Mouse (Mus musculus): ENCODE data around the gene Riok2.
"Not testable (repeated sequence)": the region's sequence is repeated elsewhere in the genome, so short reads cannot be mapped to it uniquely, and the experiment has no call there.

Gene Riok2

DNA sequence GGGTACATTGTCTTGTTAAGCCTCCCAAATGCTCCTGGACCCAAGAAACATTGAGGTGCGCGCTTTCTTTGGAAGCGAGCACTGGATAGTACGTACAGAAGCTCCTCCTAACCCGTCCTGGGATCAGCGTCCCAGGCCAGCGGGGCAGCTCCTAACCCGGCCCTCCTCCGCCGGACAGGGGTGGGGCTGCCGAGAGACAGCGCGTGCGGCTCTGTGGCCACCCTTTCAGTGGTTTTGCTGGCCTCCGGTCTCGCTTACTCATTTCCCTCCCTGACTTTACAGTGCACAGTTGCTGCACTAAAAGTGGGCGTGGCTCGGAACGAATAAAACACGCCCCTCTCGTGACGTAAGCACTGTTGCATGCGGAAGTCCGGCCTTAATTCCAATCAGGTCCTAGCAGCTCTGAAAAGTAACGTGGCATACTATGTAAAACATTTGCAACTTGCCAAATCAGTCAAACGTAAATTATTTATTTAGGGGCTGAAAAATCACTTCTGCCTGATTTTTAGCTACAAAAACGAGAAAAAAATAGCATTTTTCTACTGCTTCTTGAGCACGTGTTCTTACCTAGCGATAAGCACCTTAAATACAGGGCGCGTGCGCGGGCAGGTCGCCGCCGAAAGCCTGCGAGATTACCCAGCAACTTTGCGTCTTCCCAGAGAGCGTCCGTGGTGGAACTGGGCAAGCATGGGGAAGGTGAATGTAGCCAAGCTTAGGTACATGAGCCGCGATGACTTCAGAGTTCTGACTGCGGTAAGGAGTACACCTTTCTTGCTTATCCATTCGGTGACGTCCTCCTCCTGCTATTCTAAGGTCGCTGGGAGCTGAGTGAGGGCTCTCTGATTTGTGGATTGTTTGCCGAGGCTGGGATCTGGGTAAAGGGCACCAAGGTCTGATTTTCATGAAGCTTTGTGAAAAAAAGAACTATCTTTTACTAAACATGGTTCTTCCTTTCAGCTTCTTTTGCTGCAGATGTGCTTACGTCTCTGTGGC lies at the start of gene Riok2:
Riok2 (plus strand) TSS at position 392 of the 993 bp plus-strand sequence.
- TF ChIP-seq NANOG (IDR thresholded peaks at IDR 0.05; ENCODE audit: borderline replicate concordance, low read length) (no peak), CTCF (conservative IDR thresholded peaks at IDR 0.05; ENCODE audit: low read length) (no peak), POU5F1 (IDR thresholded peaks at IDR 0.05; ENCODE audit: borderline replicate concordance, low read length) (no peak)
- H3K4me1 ChIP-seq (replicated peaks; ENCODE audit: low read depth, low read length): peaks cover 19% of the 10 kb centered on the region
- H3K36me3 ChIP-seq (ENCODE audit: insufficient read depth, low read length): peaks cover 33% of the 10 kb centered on the region

DNA sequence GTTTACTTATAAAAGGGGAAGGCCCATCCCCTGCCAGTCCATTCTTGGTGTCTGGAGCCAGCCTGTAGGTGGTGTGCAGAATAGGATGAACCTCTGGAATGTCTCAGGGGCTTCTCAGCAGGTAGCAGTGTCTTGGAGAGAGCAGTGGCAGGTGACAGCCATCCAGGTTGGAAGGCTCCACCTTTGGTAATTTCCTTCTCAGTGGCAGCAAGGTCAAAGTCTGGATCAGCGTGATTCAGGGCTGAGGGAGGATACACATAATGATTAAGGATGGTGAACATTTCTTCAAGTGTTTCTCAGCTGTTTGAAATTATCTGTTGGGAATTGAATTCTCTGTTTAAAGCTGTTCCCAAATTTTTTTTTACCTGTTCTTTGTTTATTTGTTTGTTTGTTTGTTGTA lies 48.1 kb upstream of the Riok2 start:
- H3K4me1 ChIP-seq (replicated peaks; ENCODE audit: low read depth, low read length): peaks cover 17% of the 10 kb centered on the region
- not testable (repeated sequence) for H3K27me3 ChIP-seq (ENCODE audit: insufficient read depth, low read length); H3K9me3 ChIP-seq (ENCODE audit: low read length); H3K4me3 ChIP-seq (replicated peaks; ENCODE audit: low read length); H3K36me3 ChIP-seq (ENCODE audit: insufficient read depth, low read length)

More for the DNA sequence above, at the start of gene Riok2:
- Histone ChIP-seq H3K9me3 (ENCODE audit: low read length) (no peaks in the 10 kb centered on the region), H3K27me3 (ENCODE audit: insufficient read depth, low read length) (no peaks in the 10 kb centered on the region), H3K4me3 (replicated peaks; ENCODE audit: low read length) (peak within 1 kb of the TSS; percentile 89)

DNA sequence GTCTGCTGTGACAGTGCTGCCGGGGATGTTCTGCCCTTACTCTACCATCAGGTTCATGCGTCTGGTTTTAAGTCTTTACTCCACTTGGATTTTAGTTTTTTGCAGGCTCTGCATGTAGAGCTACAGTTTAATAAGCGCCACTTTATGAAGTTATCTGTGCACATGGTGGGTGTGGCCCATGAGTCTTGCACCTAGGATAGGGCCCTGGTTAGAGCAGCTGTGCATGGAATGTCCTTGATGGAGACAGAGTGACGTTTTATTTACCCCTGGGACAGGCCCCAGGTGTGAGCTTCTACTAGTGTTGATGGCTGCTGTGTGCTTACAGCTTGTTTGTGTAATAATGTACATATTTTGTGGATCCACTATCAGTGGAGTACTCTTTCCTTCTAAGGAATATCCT lies 47.5 kb upstream of the Riok2 start:
- no peaks in the 10 kb centered on the region for H3K36me3 ChIP-seq (ENCODE audit: insufficient read depth, low read length)
- no peak for TF ChIP-seq NANOG (IDR thresholded peaks at IDR 0.05; ENCODE audit: borderline replicate concordance, low read length)
- H3K4me1 ChIP-seq (replicated peaks; ENCODE audit: low read depth, low read length): peaks cover 17% of the 10 kb centered on the region
- no peaks in the 10 kb centered on the region for H3K27me3 ChIP-seq (ENCODE audit: insufficient read depth, low read length)
- H3K4me3 ChIP-seq (replicated peaks; ENCODE audit: low read length): no peak overlapping the region
- no peaks in the 10 kb centered on the region for H3K9me3 ChIP-seq (ENCODE audit: low read length)

DNA sequence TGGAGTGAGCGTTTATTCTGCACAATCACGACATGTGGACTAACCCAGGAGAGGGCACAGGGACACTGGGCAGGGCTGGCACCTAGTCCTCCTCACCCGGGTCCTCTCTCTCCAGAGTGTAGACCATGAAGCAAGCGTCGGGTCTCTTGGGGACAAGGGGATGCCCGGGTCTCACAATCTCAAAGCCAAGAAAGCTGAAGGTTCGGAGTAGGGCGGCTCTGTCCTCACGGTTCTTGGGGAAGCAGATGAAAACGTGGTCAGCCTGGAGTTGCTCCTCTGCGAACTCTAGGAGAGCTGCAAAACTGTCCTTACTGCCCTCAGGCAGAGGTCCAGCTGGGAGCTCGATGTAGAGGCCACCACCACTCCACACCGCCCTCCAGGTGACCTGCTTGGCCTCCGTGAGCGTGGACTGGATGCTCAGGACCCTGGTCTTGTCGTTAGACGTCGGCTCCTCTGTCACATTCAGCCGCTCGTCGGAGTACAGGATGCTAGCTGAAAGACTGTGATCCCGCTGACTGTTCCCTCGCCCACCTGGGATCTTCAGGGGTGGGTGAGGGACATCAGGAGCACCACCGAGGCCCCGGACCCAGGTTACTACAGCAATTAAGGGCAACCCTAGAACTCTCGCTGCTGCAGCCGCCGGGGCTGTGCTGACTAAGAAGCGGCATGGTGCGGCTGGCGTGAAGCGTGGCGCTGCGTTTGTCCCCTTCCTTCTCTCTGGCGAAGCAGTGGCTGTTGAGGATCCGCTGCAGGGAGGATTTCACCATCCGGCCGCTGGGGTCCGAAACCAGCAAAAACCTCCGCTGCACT lies 28.5 kb upstream of the Riok2 start:
- not testable (repeated sequence) for H3K4me1 ChIP-seq (replicated peaks; ENCODE audit: low read depth, low read length); H3K36me3 ChIP-seq (ENCODE audit: insufficient read depth, low read length)
- Histone ChIP-seq H3K27me3 (ENCODE audit: insufficient read depth, low read length) (peaks cover 22% of the 10 kb centered on the region), H3K9me3 (ENCODE audit: low read length) (peaks cover 21% of the 10 kb centered on the region), H3K4me3 (replicated peaks; ENCODE audit: low read length) (peak overlapping the region; percentile 55)

DNA sequence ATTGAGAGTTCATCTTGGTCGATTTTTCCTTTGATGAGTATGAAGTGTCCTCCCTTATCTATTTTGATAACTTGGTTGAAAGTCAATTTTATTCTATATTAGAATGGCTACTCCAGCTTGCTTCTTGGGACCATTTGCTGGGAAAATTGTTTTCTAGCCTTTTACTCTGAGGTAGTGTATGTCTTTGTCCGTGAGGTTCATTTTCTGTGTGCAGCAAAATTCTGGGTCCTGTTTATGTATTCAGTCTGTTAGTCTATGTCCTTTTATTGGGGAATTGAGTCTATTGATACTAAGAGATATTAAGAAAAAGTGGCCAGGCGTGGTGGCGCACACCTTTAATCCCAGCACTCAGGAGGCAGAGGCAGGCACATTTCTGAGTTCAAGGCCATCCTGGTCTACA lies 27.8 kb upstream of the Riok2 start:
- Histone ChIP-seq H3K9me3 (ENCODE audit: low read length) (peaks cover 21% of the 10 kb centered on the region), H3K27me3 (ENCODE audit: insufficient read depth, low read length) (peaks cover 22% of the 10 kb centered on the region), H3K4me3 (replicated peaks; ENCODE audit: low read length) (peak overlapping the region; percentile 55; the same call in 1 of the 2 replicates)
- not testable (repeated sequence) for H3K36me3 ChIP-seq (ENCODE audit: insufficient read depth, low read length); H3K4me1 ChIP-seq (replicated peaks; ENCODE audit: low read depth, low read length)

DNA sequence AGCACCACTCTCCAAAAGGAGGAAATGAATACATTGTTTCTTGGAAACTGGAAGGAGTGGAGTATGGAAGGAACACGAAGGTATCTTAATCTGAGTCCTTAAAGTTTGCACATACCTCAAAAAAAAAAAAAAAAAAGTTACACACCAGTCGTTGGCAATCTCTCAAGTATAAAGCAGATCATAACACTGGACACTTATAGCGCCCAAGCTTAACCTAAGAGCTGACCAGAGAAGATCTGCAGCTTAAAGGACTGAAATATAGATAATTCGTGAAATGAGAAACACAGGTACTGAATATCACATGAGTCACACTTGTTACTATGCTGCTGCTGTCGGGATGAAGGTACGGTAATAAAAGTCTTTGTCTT lies 575 bp upstream of the Riok2 start:
- H3K9me3 ChIP-seq (ENCODE audit: low read length): no peaks in the 10 kb centered on the region
- no peaks in the 10 kb centered on the region for H3K27me3 ChIP-seq (ENCODE audit: insufficient read depth, low read length)
- H3K36me3 ChIP-seq (ENCODE audit: insufficient read depth, low read length): peaks cover 27% of the 10 kb centered on the region
- H3K4me1 ChIP-seq (replicated peaks; ENCODE audit: low read depth, low read length): peaks cover 19% of the 10 kb centered on the region
- TF ChIP-seq NANOG (IDR thresholded peaks at IDR 0.05; ENCODE audit: borderline replicate concordance, low read length): no peak
- no peak for TF ChIP-seq CTCF (conservative IDR thresholded peaks at IDR 0.05; ENCODE audit: low read length)
- no peak for TF ChIP-seq POU5F1 (IDR thresholded peaks at IDR 0.05; ENCODE audit: borderline replicate concordance, low read length)
- H3K4me3 ChIP-seq (replicated peaks; ENCODE audit: low read length): peak overlapping the region; percentile 89

DNA sequence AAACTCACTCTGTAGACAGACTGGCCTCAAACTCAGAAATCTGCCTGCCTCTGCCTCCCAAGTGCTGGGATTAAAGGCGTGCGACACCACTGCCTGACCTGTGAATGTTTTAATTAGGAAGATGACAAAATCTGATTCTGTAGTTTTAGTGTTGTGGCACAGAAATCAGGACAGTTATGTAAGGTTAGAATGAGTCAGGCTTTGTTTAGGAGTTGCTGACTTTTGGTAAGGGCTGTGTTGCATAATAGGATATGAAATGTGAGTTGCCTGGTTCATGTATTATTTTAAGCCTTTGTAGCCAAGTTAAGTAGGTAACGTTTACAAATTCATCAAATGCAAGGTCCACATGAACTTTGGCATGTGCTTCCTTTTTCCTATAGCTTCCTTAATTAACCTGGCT lies 1.5 kb downstream of the Riok2 start:
- Histone ChIP-seq H3K27me3 (ENCODE audit: insufficient read depth, low read length) (no peaks in the 10 kb centered on the region), H3K36me3 (ENCODE audit: insufficient read depth, low read length) (peaks cover 38% of the 10 kb centered on the region), H3K4me3 (replicated peaks; ENCODE audit: low read length) (peak overlapping the region; percentile 89), H3K9me3 (ENCODE audit: low read length) (no peaks in the 10 kb centered on the region), H3K4me1 (replicated peaks; ENCODE audit: low read depth, low read length) (peaks cover 22% of the 10 kb centered on the region)
- TF ChIP-seq CTCF (conservative IDR thresholded peaks at IDR 0.05; ENCODE audit: low read length): no peak

DNA sequence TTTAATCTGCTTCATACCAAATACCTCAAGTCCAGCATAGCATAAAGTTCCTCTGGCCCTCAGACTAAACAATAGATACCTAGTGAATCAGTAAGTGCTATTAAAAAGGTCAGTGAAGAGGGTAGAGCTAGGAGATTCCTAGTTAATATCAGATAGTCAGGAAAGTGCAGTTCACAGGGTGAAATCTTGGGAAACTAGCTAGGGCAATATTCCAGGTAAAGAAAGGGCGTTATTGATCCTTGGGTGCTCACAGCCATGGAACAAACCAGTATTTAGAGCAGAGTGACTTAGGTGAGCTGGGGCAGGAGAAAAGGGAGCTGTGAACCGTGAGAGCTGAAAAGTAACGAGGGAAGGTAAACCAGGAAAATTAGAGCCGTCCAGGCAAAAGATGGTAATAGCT lies 9.6 kb downstream of the Riok2 start:
- H3K4me3 ChIP-seq (replicated peaks; ENCODE audit: low read length): no peak overlapping the region
- no peaks in the 10 kb centered on the region for H3K9me3 ChIP-seq (ENCODE audit: low read length)
- no peaks in the 10 kb centered on the region for H3K27me3 ChIP-seq (ENCODE audit: insufficient read depth, low read length)
- no peak for TF ChIP-seq CTCF (conservative IDR thresholded peaks at IDR 0.05; ENCODE audit: low read length)
- no peak for TF ChIP-seq NANOG (IDR thresholded peaks at IDR 0.05; ENCODE audit: borderline replicate concordance, low read length)
- TF ChIP-seq POU5F1 (IDR thresholded peaks at IDR 0.05; ENCODE audit: borderline replicate concordance, low read length): no peak
- H3K36me3 ChIP-seq (ENCODE audit: insufficient read depth, low read length): peaks cover 82% of the 10 kb centered on the region
- peaks cover 16% of the 10 kb centered on the region for H3K4me1 ChIP-seq (replicated peaks; ENCODE audit: low read depth, low read length)

DNA sequence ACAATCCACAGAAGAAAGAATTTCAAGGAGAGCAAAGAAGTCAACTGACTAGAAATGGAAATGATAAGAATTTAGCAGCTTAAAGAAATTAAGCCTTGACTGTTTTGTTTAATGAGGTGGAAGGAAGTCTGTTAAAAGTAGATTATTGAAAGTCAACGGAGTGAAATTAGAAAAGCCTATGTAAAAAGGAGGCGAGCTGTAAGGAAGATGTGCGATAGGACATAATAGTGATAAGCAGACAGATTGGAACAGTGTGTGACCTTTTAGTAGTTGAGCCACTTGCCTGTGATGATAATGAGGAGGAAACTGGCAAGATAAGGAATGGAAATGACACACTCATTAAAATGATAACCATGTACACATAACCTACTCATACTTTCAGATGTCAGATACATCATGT lies 10.4 kb downstream of the Riok2 start:
- Histone ChIP-seq H3K4me3 (replicated peaks; ENCODE audit: low read length) (no peak overlapping the region), H3K9me3 (ENCODE audit: low read length) (no peaks in the 10 kb centered on the region), H3K36me3 (ENCODE audit: insufficient read depth, low read length) (peaks cover 85% of the 10 kb centered on the region), H3K4me1 (replicated peaks; ENCODE audit: low read depth, low read length) (peaks cover 24% of the 10 kb centered on the region), H3K27me3 (ENCODE audit: insufficient read depth, low read length) (no peaks in the 10 kb centered on the region)
- TF ChIP-seq POU5F1 (IDR thresholded peaks at IDR 0.05; ENCODE audit: borderline replicate concordance, low read length) (no peak), CTCF (conservative IDR thresholded peaks at IDR 0.05; ENCODE audit: low read length) (no peak), NANOG (IDR thresholded peaks at IDR 0.05; ENCODE audit: borderline replicate concordance, low read length) (no peak)
